Mouse (Mus musculus) bone marrow, adult 2 months (tissue): ENCODE measurements at regions not wholly inside any gene's neighbourhood (a gene's known extent, or its start where the extent isn't known, plus 50 kb on each side); places are given as distances from the start of the nearest gene placed in this dataset.

Experiments
- CTCF ChIP-seq: fragments of 200-500 bp; IDR thresholded peaks from 2 replicates; pipeline ENCODE4 v1.5.1; 2011; ENCODE audit warnings: low read length, control low read depth; ENCODE audit not compliant: control insufficient read depth, insufficient read depth
- POLR2A ChIP-seq: fragments of 200-500 bp; IDR thresholded peaks from 2 replicates; pipeline ENCODE4 v1.6.1; 2011; ENCODE audit warnings: low read depth, mild to moderate bottlenecking, control low read depth, low read length, borderline replicate concordance; ENCODE audit not compliant: control insufficient read depth

DNA sequence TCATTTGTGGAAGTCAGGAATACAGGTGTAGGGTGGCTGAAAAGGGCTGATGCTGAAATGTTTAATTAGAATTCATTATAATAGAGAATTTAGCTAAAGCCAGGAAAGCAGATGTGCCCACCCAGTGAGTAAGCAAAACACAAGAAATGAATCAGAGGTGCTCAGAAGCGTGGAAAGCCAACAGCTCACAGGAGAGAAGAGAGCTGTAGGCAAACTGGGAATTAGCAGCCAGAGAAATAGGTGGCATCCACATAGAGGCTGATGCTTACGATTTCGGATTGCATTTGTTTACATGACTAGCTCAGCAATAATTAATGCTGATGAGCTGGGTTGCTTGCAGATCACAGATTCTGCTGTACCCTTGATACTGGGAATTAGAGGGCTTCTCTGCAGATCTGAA is 859.5 kb upstream of the Sel1l start:
- TF ChIP-seq CTCF (no peak), POLR2A (no peak)
